ENCODE assay signal across 9 mouse cellular contexts in genomic region chr17:89654089-89654813, GRCm38 (mm10).
DNase-seq lines count a peak whose midpoint lies in the region; ATAC-seq and TF ChIP-seq lines count a peak whose summit lies in the region.
"Had no signal": no experiment of that assay in that cellular context is flagged by ENCODE, and none has a peak within 500 bp of the region (broad histone marks: within the 10 kb centered on the region; RNA-seq: fewer than 3 reads in every experiment).

No protein-coding gene starts in this region.

- H3K4me1 ChIP-seq in embryonic fibroblast, embryonic 13.5 days (ENCODE audit: control insufficient read depth, insufficient read depth, low read length): no peaks in the 10 kb centered on the region
- no peaks in the 10 kb centered on the region for H3K4me1 ChIP-seq in intestine, embryonic 15.5 days (replicated peaks)
- H3K4me1 ChIP-seq in neural tube, embryonic 12.5 days: no peaks in the 10 kb centered on the region
- H3K4me1 ChIP-seq: lung, embryonic 15.5 days had no signal

- DNase-seq in heart, postnatal 10 days: peak; percentile 8 to 41
- no peak for DNase-seq in heart, adult 11 months
- DNase-seq in brain, adult 2 months (ENCODE audit: low read depth, low spot score): peak; percentile 98
- peak; percentile 39 to 91 for DNase-seq in left cerebral cortex, adult 8-10 months (ENCODE audit: low spot score in 2 of 2)
- no peak for DNase-seq in testis, postnatal 10 days (ENCODE audit: low spot score)

- no peak for TF ChIP-seq POLR2A in embryonic fibroblast, embryonic 13.5 days (IDR thresholded peaks at IDR 0.05; ENCODE audit: low read depth, low read length)

- 69% methylated on average over 5 of the region's 5 CpGs for WGBS in intestine, embryonic 15.5 days
- 75% methylated on average over 5 of the region's 5 CpGs for WGBS in neural tube, embryonic 12.5 days

- TF ChIP-seq CTCF in embryonic fibroblast, embryonic 13.5 days (IDR thresholded peaks at IDR 0.05; ENCODE audit: borderline replicate concordance, insufficient read depth, low read length): 0 out of 2 replicates have a peak, but pooled peaks have one; percentile 17

- intact Hi-C loops in heart, postnatal 10 days (cut with DNase I): loop anchor here (1.0 to 2.0 kb wide), 2 partner anchors 847 to 931 kb away; no protein-coding TSS in a partner anchor

- no peak overlapping the region for H3K27ac ChIP-seq in embryonic fibroblast, embryonic 13.5 days (ENCODE audit: insufficient read depth, low read length)
- H3K27ac ChIP-seq in intestine, embryonic 15.5 days: no peak overlapping the region
- no peak overlapping the region for H3K27ac ChIP-seq in neural tube, embryonic 12.5 days
- H3K27ac ChIP-seq: lung, embryonic 15.5 days had no signal

- no peak overlapping the region for H3K4me2 ChIP-seq in intestine, embryonic 15.5 days (replicated peaks)
- no peak overlapping the region for H3K4me2 ChIP-seq in neural tube, embryonic 12.5 days (replicated peaks)
- H3K4me2 ChIP-seq: lung, embryonic 15.5 days had no signal

- H3K9ac ChIP-seq in intestine, embryonic 15.5 days: no peak overlapping the region
- no peak overlapping the region for H3K9ac ChIP-seq in neural tube, embryonic 12.5 days
- H3K9ac ChIP-seq: lung, embryonic 15.5 days had no signal

- 0 out of 2 replicates have a peak, but pooled peaks have one; percentile 45 for ATAC-seq in intestine, embryonic 15.5 days
- peak; percentile 76 for ATAC-seq in neural tube, embryonic 12.5 days (ENCODE audit: low FRiP score, low read depth)

- H3K36me3 ChIP-seq in intestine, embryonic 15.5 days: no peaks in the 10 kb centered on the region
- no peaks in the 10 kb centered on the region for H3K36me3 ChIP-seq in neural tube, embryonic 12.5 days
- H3K36me3 ChIP-seq: lung, embryonic 15.5 days had no signal

- H3K9me3 ChIP-seq in intestine, embryonic 15.5 days: no peaks in the 10 kb centered on the region
- H3K9me3 ChIP-seq in neural tube, embryonic 12.5 days: no peaks in the 10 kb centered on the region
- H3K9me3 ChIP-seq: lung, embryonic 15.5 days had no signal

- no peaks in the 10 kb centered on the region for H3K27me3 ChIP-seq in intestine, embryonic 15.5 days (replicated peaks)
- no peaks in the 10 kb centered on the region for H3K27me3 ChIP-seq in neural tube, embryonic 12.5 days (replicated peaks)
- H3K27me3 ChIP-seq: lung, embryonic 15.5 days had no signal

- H3K4me3 ChIP-seq in embryonic fibroblast, embryonic 13.5 days (ENCODE audit: insufficient read depth, low read length): no peak overlapping the region
- H3K4me3 ChIP-seq in intestine, embryonic 15.5 days (replicated peaks): no peak overlapping the region
- no peak overlapping the region for H3K4me3 ChIP-seq in neural tube, embryonic 12.5 days
- H3K4me3 ChIP-seq: lung, embryonic 15.5 days had no signal

Comparison
In these comparisons a context has a peak if more than half of its experiments do, and no peak if none do; other contexts are left out.
1. DNase-seq: peak in heart, postnatal 10 days (2 of 2), brain, adult 2 months (single experiment) and left cerebral cortex, adult 8-10 months (2 of 2); none in heart, adult 11 months (single experiment) and testis, postnatal 10 days (single experiment).